Mouse (Mus musculus): ENCODE data around the gene Fgfrl1.

Fgfrl1 gene

DNA sequence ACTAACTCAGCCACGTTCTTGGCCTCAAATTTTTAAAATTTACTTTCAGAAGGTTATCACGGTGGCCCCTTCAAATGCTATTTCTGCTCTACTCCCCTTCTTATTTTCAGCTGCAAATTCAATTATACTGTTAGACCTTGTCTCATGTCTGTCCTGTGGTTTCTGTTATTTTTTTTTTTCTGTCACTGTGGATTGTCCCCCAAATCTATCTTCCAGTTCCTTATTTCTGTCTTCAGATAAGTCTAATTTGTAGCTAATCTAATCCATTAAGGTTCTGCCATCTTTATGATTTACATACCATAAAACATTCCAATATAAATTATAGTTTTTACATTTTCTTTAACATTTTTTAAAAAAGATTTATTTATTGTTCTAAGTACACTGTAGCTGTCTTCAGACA is 24.8 kb upstream of the Fgfrl1 start:
- DNase-seq (ENCODE audit: low spot score in 2 of 2): no peak

DNA sequence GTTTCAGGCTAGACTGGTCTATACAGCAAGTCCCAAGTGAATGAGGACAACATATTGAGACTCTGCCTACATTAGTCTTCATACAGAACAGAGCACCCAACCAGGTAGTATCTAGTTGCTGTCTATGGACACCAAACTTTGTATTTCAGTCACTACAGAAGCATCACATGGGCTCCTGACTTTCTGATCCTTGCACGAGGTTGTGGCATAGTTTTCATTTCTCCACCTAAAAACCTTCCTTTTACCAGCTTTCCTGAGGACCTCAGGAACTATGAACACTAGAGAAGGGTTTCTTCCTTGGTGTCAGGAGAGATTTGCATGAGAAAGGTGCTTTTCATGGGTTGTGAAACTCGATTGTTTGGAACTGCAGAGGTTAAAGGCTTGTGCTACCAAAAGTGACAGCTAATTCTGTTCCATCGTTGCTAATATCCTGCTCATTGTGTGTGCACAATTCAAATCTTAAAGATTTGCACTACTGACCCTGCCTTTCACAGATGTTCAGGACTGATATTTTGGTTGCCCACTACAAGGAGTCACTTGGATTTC is 23.7 kb upstream of the Fgfrl1 start:
- DNase-seq (ENCODE audit: low spot score in 2 of 2): no peak

DNA sequence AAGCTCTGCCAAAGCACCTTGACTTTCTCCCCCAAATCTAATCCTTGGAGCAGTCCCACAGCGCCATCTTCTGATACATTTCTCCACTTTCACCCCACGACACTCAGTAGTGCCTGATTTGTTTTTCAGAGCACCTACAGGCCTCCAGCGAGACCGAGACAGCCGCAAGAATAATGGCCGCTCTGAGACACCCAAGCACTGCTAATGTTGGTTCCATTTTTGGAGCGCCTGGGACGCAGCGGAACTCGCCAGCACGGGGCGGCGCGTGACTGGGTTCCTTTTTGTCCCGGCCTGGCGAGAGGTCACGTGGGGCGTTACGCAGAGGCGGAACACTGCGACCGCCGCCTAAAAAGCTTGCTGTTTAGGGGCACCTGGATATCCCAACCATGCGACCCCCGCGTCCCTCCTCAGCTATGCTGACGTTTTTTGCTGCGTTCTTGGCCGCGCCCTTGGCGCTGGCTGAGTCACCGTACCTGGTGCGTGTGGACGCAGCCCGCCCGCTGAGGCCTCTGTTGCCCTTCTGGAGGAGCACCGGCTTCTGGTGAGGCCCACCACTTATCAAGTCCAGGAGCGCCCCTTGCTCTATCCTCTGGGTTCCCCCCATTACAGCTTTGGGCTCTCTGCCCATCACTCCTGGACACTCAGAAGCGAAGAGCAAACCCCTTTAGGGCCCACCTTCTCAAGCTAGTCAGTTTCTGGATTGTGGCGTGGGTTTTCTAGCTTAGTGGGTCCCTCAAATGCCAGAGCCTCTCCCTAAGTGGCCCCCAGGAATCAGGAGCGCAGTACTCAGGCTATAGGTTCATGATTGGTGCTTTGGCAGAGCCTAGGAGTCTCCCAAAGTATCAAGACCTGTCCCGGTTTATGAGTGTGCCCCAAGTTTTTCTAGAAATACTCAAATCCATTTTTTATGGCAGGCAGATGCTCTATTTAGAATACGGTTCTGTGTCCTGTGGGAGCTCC is 22.9 kb upstream of the Fgfrl1 start, which contains the start of gene Dgkq:
Dgkq (minus strand) TSS at position 696 of the 960 bp plus-strand sequence.
- peak; percentile 82 to 87 for DNase-seq (ENCODE audit: low spot score in 2 of 2)

DNA sequence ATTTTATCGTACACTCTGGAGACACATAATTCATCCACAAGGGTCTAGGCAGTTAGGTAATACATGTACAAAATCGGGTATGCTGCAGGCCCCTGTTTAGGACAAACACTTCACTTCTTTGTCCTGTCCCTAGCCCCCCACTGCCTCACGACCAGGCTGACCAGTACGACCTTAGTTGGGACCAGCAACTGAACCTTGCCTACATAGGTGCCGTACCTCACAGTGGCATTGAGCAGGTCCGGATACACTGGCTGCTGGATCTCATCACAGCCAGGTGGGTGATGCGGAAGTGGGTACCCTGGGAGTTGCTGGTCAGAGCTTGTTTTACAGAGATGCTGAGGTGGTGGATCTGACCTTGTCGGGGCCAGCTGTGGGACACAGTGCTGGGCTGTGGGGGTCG is 22.2 kb upstream of the Fgfrl1 start:
- DNase-seq (ENCODE audit: low spot score in 2 of 2): no peak

DNA sequence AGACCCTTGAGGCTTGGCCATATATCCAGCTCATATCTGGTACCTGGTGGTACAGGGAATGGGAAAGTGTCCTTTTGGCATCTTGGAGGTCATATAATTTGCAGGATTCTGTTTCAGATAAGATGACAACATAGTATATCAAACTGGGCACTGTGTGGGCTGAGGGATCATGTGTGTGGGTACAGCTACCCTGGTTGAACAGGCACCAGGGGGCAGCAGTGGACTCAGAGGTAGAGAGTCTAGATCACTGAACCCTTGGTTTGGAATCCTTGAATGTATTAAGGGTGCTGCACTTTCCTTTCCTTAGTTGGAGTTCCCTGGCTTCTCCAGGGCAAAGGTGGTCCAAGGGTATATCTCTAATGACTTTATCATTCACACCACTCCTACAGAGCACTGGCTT is 21.4 kb upstream of the Fgfrl1 start:
- DNase-seq (ENCODE audit: low spot score in 2 of 2): no peak

DNA sequence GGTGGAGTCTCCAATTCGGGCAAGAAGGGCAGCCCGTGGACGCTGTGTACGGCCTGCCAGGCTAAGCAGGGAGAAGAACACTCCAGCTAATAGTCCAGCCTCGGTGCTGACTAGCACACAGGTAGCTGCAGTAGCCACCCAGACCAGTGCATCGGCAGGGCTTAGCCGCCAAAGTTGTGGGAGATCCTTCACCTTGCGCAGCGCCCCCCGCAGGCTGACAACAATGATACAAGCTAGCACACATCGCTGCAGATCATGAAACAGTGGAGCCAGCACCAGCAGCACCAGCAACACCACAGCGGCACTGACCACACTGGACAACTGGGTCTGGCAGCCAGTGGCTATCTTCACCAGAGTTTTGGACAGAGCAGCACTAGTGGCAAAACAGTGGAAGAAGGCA is 20.4 kb upstream of the Fgfrl1 start:
- no peak for DNase-seq (ENCODE audit: low spot score in 2 of 2)

DNA sequence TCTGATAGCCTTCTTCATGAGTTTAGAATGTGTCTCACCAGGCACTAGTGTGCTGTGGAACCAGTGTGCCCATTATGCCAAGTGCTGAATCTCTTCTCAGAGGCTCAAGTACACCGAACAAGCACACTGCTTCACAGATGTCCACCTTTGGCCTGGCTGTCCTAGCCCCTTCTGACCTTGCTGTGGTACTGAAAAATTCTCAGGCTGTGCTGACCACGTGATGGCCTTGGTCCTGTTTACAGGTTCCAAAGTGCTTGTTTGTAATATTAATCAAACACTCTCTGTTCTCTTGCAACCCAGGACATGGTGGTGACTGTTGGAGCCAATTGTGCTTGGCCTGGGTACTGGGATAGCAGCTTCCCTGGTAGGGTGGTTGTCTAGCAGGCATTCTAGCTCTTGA is 17.6 kb upstream of the Fgfrl1 start:
- no peak for DNase-seq (ENCODE audit: low spot score in 2 of 2)

DNA sequence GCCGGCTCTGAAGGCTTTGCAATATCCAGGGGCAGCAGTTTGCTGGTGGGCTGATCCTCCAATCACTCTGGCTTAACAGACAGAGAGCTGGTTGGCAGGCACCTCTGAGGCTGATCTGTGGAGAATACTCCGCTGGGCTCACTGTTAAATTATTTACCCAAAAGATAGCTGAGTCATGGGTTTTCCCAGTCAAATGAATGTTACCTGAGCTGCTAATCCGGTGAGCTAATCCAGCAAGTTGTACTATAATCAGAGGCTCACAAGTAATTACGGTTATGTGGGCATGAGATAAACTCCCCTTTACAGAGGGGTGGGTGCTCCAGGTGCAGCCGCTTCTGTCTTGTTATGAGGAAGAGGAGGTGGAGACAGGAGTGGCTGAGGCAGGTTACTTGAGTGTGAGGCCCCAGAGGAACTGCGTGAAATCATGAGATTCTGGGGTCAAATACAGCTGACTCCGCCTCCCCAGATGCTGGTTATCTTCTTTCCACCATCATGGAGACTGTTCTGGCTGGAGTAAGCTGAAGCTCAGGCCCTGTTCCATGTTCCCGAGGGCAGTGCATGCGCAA is 16.8 kb upstream of the Fgfrl1 start, which contains the start of gene Slc26a1:
Slc26a1 (minus strand) TSS at position 319 of the 566 bp plus-strand sequence.
- DNase-seq (ENCODE audit: low spot score in 2 of 2): no peak

DNA sequence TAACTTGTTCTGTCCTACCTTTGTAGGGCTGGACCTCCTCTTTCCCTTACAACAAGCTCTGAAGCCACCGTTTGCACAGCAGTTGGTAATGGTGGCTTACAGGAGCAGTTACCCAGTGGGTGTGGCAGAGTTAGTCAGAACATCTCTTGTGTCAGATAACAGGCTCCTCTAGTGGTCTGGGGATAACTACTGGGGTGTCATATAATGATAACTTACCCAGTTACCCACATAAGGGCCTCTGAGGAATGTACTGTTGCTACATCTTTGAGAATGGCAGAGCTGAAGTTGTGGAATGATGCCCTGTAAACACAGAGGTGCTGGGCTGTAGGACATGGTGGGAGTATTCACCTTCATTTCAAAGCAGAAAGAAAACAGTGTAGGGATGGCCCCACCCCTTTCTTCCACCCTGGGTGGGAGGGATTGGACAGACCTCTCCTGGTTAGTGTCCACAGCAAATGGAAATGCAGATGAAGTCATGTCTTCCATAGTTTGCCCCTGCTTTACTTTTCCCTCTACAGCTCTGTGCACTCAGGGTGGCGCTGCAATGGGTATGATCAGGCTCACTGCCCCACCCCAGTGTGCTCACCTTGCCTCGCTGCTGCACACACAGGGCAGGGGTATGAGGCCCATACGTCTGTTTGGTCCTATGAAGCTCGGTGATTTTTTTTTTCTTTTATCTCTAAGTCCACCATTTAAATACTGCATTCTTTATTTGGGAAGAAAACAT is 15.2 kb upstream of the Fgfrl1 start:
- no peak for DNase-seq (ENCODE audit: low spot score in 2 of 2)

DNA sequence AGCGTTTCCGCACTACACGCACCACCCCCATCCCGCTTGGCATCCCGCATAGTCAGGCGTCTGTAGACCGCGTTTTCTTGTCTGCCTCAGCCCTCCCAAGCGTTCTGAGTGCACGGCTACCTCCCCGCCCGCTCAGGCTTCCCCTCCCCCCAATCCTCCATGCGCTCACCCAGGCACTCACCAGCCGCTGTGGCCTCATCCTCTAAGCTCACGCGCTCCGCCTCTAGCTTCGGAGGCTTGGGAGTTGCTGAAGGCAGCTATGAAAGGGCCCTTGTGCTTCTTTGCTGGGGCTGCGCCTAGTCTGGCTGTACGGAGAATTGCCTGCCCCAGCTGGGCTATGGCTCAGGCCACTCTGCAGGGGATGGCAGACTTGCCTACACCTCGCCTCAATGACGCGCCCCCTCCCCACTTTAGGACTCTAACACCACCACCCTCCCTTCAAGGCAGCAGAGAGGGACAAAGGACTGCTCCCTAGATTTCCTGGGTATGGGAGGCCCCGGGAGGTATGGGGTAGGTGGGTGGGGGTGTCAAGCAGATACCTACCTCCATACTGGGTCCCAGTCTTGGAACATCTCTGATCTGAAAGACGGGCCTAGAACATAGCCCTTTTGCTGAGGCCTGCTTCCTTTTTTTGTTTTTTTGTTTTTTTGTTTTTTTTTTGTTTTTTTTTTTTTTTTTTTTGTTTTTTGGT is 14.4 kb upstream of the Fgfrl1 start:
- peak in 1 of 2 experiments; percentile 56 for DNase-seq (ENCODE audit: low spot score in 2 of 2)

DNA sequence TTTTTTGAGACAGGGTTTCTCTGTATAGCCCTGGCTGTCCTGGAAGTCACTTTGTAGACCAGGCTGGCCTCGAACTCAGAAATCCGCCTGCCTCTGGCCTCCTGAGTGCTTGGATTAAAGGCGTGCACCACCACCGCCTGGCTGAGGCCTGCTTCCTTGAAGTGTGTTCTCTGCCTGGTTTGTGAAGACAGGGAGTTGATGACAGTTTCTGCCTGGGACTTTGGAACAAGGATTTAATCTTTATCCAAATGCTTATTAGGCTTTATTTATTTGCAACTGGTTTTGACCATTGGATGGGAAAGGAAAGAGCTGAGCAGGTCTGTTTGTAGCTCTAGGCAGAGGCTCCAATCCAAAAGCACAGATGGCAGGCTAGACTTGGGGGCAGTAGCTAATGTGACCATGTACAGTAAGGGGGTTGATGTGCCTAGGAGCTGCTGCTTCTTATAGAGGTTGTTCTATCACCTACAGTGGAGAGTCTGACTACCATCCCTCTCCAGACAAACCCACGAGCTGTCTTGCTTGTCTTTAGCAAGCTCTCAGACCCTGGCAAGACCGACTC is 13.8 kb upstream of the Fgfrl1 start:
- DNase-seq (ENCODE audit: low spot score in 2 of 2): no peak

DNA sequence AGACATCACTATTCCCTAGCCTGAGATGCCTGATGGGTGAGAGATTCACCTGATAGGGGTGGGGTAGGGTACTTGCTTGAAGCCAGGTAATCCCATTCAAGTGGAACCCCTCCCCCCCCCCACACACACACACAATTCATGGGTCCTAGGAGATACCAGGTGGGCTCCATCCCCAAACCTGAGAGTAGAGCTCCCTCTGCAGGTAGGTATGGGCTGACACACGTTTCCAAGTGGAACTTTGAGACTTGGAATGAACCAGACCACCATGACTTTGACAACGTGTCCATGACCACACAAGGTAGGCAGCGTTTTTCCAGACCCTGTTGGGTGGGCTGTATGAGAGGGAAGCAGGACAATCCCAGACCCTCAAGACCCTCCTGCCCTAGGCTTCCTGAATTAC is 12.3 kb upstream of the Fgfrl1 start:
- DNase-seq (ENCODE audit: low spot score in 2 of 2): no peak

DNA sequence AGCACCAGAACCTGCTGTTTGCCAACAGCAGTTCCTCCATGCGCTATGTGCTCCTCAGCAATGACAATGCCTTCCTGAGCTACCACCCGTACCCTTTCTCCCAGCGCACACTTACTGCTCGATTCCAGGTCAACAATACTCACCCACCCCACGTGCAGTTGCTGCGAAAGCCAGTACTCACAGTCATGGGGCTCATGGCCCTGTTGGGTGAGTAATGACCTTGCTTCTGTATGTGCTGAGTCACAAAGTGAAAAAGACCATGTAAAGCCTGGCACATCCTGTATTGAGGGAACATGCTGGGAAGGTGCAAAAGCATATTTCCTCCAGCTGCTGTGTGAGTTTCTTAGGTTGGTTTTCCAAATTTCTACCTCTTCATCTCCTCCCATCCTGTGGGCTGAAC is 11.3 kb upstream of the Fgfrl1 start:
- DNase-seq (ENCODE audit: low spot score in 2 of 2): no peak

DNA sequence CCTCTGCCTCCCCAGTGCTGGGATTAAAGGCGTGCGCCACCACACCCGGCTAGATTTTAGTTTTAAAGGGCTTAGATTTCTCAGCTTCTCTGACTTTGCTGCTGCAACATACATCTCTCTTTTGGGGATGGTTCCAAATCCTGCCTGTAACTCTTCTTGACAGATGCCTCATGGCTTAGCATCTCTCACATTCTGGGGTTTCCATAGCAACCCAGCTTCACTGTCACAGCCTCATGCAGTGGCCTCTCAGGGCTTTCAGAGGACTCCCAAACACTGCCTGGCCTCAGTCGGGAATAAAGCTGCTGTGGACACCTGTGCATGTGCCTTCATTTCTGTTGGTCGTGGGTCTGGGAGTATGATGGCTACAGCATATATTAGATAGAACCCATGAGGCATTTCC is 3.1 kb upstream of the Fgfrl1 start:
- no peak for DNase-seq (ENCODE audit: low spot score in 2 of 2)

DNA sequence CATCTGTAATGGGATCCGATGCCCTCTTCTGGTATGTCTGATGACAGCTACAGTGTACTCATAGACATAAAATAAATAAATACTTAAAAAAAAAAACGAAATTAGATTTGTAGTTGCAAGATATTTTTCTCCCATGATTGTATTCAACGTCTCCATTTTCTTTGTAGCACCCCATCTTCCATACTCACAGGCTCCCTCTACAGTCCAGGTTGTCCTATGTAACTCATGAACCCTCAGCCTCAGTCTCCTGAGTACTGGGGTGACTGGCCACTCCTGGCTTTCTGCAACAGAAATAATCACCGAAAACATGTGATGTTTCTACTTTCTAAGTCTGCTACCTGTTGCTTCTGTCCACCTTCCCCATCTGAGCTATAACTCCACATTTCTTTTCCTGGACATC is 1.0 kb upstream of the Fgfrl1 start:
- no peak for DNase-seq (ENCODE audit: low spot score in 2 of 2)

DNA sequence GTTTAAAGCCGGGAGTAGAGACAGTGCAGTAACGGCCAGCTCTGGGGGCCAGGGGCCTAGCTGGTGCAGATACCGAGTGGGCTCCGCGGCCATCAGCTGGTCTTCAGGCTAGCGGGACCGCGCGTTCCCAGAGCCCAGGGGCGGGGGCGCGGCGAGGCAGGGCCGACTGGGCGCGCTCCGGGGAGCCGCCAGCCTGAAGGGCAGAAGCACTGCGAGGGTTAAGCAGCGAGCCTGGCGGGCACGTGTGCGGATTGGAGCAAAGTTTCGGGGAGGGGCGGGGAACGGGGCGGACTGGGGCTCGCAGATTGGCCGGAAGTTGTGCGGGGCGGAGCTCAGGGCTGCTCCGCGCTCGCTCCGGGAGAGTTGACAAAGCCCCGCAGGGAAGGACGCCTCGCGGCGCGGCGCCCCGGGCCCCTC is 1.7 kb downstream of the Fgfrl1 start:
- peak; percentile 83 to 92 for DNase-seq (ENCODE audit: low spot score in 2 of 2)

DNA sequence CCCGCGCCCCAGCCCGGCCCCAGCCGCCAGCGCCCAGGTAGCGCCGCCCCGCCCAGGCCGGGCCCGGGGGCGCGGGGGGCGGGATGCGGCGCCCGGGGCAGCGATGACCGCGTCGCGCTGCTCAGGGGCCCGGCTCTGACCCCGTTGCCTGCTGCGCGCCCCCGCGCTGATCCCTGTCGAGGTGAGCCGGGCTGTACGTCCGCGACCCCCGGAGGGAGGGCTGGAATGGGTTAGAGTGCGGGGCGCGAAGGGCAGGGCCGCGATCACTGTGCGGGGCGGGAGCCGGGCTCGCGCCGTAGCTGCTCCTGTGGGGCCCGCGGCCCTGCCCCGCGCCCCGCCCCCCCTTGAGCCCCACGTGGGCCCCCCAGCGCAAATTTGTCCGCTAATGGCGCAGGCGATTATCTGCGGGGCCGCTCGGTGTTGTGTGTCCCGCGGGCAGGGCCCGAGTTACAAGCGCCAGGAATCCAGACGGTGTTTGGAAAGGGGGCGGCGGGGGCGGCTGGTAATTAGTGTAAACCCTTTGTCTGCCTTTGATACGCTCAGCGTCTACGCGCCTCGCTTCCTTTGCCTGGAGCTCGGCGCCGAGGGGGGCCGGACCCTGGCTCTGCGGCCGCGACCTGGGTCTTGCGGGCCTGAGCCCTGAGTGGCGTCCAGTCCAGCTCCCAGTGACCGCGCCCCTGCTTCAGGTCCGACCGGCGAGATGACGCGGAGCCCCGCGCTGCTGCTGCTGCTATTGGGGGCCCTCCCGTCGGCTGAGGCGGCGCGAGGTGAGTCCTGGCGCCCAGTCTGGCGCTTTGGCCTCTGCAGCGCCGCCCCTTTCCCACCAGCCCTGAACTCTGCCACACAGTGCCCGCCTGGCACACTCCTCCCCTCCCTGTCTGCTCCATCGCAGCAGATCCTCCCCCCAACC is 2.4 kb downstream of the Fgfrl1 start:
- DNase-seq (ENCODE audit: low spot score in 2 of 2): peak in 1 of 2 experiments; percentile 27

DNA sequence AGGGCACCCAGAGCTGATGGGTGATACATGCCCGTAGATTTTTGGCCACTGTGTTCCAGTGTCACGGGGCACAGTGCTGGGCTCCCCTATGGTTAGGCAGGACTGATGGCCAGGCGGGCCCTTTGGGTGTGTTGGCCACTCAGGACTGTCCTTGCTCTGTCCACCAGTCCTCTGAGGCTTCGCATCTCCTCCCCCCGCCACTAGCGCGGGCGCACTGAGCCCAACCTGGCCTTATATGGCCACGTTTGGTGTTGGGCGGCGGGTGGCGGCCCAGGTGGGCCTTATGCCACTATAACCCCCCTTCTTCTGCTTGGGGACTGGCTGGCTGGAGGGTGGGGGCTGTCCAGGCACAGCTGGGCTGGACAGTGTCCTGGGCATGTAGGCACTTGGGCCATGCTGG is 3.7 kb downstream of the Fgfrl1 start:
- DNase-seq (ENCODE audit: low spot score in 2 of 2): no peak

DNA sequence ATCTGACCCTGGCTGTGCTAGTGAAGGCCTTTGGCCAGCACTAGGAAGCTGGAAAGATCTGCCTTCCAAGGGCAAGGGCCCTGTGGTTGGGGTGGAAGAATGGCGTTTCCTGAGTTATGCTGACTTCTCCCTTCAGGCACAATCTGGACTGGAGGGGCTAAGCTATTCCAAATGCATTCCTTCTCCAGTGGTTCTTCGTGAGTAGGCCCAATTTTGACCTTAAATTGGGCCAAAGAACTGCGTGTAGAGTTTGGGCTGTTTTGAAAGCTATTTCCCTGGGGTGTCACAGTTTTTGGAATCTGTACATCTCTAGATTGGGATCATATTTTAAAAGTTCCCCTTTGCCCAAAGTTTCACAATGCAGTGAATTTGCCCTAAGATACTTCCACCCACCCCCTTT is 4.4 kb downstream of the Fgfrl1 start:
- no peak for DNase-seq (ENCODE audit: low spot score in 2 of 2)

DNA sequence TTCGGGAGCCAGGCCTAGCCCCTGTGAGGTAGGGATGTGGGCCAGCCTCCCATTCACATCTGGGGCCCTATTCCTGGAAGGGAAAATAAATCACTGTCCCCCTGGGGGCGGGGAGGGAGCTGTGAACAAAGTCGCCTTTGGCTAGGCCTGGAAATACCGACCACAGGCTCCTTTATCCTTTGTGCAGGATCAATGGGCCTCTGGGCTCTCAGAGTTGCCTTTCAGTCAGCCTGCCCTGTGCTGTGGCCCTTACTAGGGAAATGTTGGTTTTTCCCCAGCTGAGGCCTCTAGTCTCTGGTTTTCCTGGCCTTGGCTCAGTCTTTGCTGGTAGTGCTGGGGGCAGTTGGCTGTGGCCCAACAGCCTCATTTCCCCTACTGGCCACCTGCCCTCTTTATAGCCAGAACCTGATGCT is 5.2 kb downstream of the Fgfrl1 start:
- DNase-seq (ENCODE audit: low spot score in 2 of 2): no peak
